Mouse (Mus musculus): ENCODE results near the gene Tekt5. TPM values are rescaled to one million over a fixed set of nuclear protein-coding genes. Genes with fewer than 3 reads are reported as not detected.
A peak's percentile ranks its signal among the peaks of the same experiment; 100 is the strongest.

Gene Tekt5
- total RNA-seq (2014; rRNA removed) (0.09 TPM in 1 of 2 replicates, not detected in the other), polyA plus RNA-seq (2012; rRNA removed) (0.07 and 0.12 TPM in 2 replicates)

DNA sequence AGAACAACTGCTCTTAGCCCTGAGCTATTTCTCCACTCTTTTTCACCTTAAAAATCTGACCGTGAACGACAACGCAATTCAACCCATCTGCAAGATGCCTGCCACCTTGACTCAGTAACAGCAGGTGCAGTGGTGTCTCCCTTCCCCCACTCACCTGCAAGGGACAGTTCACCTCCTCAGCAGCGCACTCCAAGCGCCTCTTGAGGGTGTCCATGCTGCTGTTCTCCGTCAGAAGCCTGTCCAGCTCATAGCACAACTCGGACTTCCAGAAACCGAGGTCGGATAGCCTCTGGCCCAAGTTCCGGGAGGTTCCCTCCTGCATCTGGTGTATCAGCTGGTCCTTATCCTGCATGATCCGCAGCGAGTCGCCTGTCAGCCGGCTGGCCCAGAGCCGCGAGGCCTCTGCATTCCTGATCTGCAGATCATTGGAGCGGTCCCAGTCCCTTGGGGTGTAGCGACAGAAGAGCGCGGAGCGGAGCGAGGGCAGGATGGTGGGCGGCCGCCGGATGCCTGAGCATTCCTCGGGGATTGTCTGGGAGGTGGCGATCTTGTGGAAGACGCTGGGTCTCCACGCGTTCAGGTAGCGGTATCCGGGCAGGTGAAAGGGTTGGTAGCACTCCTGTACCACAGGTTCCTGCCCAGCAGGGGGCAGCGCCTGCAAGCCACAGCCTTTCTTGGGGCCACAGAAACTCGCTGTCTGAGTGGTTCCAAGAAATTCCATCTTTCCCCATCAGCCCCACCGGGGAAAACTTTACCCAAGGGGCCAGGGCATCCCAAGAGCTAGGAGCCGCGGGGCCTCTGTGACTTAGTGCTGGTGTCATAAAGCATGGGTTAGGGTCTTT lies at the start of gene Tekt5:
Gene Tekt5, minus strand, starts transcription at position 792 of the 842 bp plus-strand sequence.
- H3K9ac ChIP-seq (ENCODE audit: low read depth, low read length), result peak within 1 kb of the TSS; percentile 10; the same call in 1 of the 2 replicates

DNA sequence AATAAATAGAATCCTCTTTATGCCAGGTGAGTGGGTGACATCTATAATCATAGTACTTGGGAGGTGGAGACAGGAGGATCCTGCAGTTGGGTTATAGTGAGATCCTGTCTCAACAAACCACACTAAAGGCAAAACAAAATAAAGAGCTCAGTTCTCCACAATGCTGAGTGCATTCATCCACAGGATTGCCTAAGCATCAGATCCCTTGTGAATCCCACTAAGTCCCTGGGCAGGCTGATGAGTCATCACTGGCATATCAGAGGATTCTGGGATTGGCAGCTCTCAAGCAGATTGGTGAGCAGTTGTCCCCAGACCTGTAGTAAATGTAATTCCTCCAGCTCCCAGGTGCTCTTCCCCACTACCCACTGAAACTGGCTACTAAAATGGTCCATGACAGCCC lies 48.4 kb upstream of the Tekt5 start:
- H3K79me2 ChIP-seq (ENCODE audit: control insufficient read depth, insufficient read depth, low read length), result no peaks in the 10 kb centered on the region
- H3K36me3 ChIP-seq (ENCODE audit: control insufficient read depth, insufficient read depth, low read length), result no peaks in the 10 kb centered on the region
- no peaks in the 10 kb centered on the region for H3K27me3 ChIP-seq (ENCODE audit: control insufficient read depth, insufficient read depth, low read length)
- H3K4me1 ChIP-seq (ENCODE audit: control insufficient read depth, insufficient read depth, low read length), result peaks cover 3% of the 10 kb centered on the region
- H3K9ac ChIP-seq (ENCODE audit: low read depth, low read length), result no peak overlapping the region
- no peak for TF ChIP-seq CTCF (IDR thresholded peaks at IDR 0.05; ENCODE audit: low read depth, low read length)
- no peak for TF ChIP-seq POLR2A (IDR thresholded peaks at IDR 0.05; ENCODE audit: extremely low read depth, insufficient read depth, low read length)
- H3K27ac ChIP-seq (replicated peaks; ENCODE audit: insufficient read depth, low read depth, low read length), result no peak overlapping the region
- no peak overlapping the region for H3K4me3 ChIP-seq (ENCODE audit: insufficient read depth, low read depth, low read length)
- no peak for DNase-seq (ENCODE audit: extremely low read depth, low read depth, low spot score)

More for the DNA sequence above, at the start of gene Tekt5:
- Histone ChIP-seq H3K36me3 (ENCODE audit: control insufficient read depth, insufficient read depth, low read length) (no peaks in the 10 kb centered on the region), H3K27me3 (ENCODE audit: control insufficient read depth, insufficient read depth, low read length) (no peaks in the 10 kb centered on the region), H3K4me1 (ENCODE audit: control insufficient read depth, insufficient read depth, low read length) (no peaks in the 10 kb centered on the region), H3K79me2 (ENCODE audit: control insufficient read depth, insufficient read depth, low read length) (no peaks in the 10 kb centered on the region), H3K4me3 (ENCODE audit: insufficient read depth, low read depth, low read length) (peak within 1 kb of the TSS; percentile 29; the same call in 1 of the 2 replicates), H3K27ac (replicated peaks; ENCODE audit: insufficient read depth, low read depth, low read length) (no peak within 1 kb of the TSS)
- no peak for TF ChIP-seq POLR2A (IDR thresholded peaks at IDR 0.05; ENCODE audit: extremely low read depth, insufficient read depth, low read length)
- TF ChIP-seq CTCF (IDR thresholded peaks at IDR 0.05; ENCODE audit: low read depth, low read length), result peak; percentile 92
- WGBS, result 12% methylated on average over 37 of the region's 37 CpGs
- peak; percentile 14 for DNase-seq (ENCODE audit: extremely low read depth, low read depth, low spot score)

DNA sequence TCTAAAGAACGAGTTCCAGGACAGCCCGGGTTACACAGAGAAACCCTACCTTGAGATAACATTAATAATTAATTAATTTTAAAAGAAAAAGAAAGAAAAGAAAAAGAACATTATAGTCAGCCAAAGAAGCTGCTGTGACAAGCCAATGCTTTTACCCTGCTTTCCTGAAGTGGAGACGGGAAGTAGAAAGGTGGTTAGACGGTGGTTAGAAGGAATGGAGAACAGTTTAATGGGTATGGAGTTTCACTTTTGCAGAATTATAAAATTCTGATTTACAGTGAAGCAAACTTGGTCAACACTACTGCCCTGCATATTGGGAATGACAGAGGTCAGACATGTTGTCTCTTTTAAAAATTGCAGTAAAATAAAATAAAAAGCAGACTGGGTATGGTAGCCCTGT lies 46.5 kb upstream of the Tekt5 start:
- Histone ChIP-seq H3K4me1 (ENCODE audit: control insufficient read depth, insufficient read depth, low read length) (no peaks in the 10 kb centered on the region), H3K79me2 (ENCODE audit: control insufficient read depth, insufficient read depth, low read length) (no peaks in the 10 kb centered on the region), H3K27me3 (ENCODE audit: control insufficient read depth, insufficient read depth, low read length) (no peaks in the 10 kb centered on the region), H3K27ac (replicated peaks; ENCODE audit: insufficient read depth, low read depth, low read length) (no peak overlapping the region), H3K36me3 (ENCODE audit: control insufficient read depth, insufficient read depth, low read length) (no peaks in the 10 kb centered on the region), H3K4me3 (ENCODE audit: insufficient read depth, low read depth, low read length) (no peak overlapping the region), H3K9ac (ENCODE audit: low read depth, low read length) (no peak overlapping the region)
- TF ChIP-seq CTCF (IDR thresholded peaks at IDR 0.05; ENCODE audit: low read depth, low read length) (no peak), POLR2A (IDR thresholded peaks at IDR 0.05; ENCODE audit: extremely low read depth, insufficient read depth, low read length) (no peak)
- WGBS, result 83% methylated on average over 4 of the region's 4 CpGs
- DNase-seq (ENCODE audit: extremely low read depth, low read depth, low spot score), result no peak

DNA sequence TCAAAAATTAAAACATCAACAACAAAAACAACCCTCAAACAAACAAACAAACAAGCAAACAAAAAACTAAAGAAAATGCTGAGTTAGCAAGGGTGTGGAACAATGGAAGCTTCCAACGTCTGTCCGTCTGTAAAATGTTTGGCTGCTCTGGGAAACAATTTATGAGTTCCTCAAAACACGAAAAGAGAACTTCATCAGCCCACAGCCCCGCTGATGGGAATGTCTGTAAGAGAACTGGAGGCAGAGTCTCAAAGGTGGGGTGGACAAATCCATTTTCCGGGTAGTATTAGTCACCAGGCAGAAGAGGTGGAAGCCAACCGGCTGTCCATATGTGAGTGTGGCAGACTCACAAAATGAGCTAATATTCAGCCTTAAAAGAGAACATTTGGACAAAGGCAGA lies 46.0 kb upstream of the Tekt5 start:
- Histone ChIP-seq H3K36me3 (ENCODE audit: control insufficient read depth, insufficient read depth, low read length) (no peaks in the 10 kb centered on the region), H3K27ac (replicated peaks; ENCODE audit: insufficient read depth, low read depth, low read length) (no peak overlapping the region), H3K4me3 (ENCODE audit: insufficient read depth, low read depth, low read length) (no peak overlapping the region), H3K9ac (ENCODE audit: low read depth, low read length) (no peak overlapping the region), H3K4me1 (ENCODE audit: control insufficient read depth, insufficient read depth, low read length) (no peaks in the 10 kb centered on the region), H3K27me3 (ENCODE audit: control insufficient read depth, insufficient read depth, low read length) (no peaks in the 10 kb centered on the region), H3K79me2 (ENCODE audit: control insufficient read depth, insufficient read depth, low read length) (no peaks in the 10 kb centered on the region)
- whole genome bisulfite sequencing, result 84% methylated on average over 6 of the region's 6 CpGs
- peak; percentile 5 for DNase-seq (ENCODE audit: extremely low read depth, low read depth, low spot score)
- no peak for TF ChIP-seq CTCF (IDR thresholded peaks at IDR 0.05; ENCODE audit: low read depth, low read length)
- TF ChIP-seq POLR2A (IDR thresholded peaks at IDR 0.05; ENCODE audit: extremely low read depth, insufficient read depth, low read length), result no peak

DNA sequence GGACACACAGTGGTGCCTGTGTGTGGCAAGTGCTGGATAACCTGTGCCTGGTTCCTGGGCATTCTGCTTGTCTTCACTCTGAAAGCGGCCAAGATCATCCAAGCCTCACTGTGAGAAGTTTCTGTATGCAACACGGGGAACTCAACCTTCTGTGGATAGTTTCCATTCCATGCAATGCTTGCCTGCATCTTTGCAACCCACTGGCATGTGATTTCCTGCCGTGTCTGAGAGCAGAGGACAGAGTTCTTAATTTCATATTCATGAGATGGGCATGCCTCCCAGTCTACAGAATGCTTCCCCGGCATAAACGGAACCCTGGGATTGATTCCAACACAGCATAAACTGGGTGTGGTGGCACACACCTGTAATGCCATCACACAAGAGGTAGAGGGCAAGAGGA lies 42.8 kb upstream of the Tekt5 start:
- no peaks in the 10 kb centered on the region for H3K27me3 ChIP-seq (ENCODE audit: control insufficient read depth, insufficient read depth, low read length)
- H3K27ac ChIP-seq (replicated peaks; ENCODE audit: insufficient read depth, low read depth, low read length), result no peak overlapping the region
- H3K4me1 ChIP-seq (ENCODE audit: control insufficient read depth, insufficient read depth, low read length), result peaks cover 5% of the 10 kb centered on the region; the same call in 1 of the 2 replicates
- H3K9ac ChIP-seq (ENCODE audit: low read depth, low read length), result no peak overlapping the region
- no peaks in the 10 kb centered on the region for H3K36me3 ChIP-seq (ENCODE audit: control insufficient read depth, insufficient read depth, low read length)
- no peak for TF ChIP-seq POLR2A (IDR thresholded peaks at IDR 0.05; ENCODE audit: extremely low read depth, insufficient read depth, low read length)
- TF ChIP-seq CTCF (IDR thresholded peaks at IDR 0.05; ENCODE audit: low read depth, low read length), result no peak
- 83% methylated on average over 5 of the region's 5 CpGs for WGBS
- H3K79me2 ChIP-seq (ENCODE audit: control insufficient read depth, insufficient read depth, low read length), result no peaks in the 10 kb centered on the region
- no peak overlapping the region for H3K4me3 ChIP-seq (ENCODE audit: insufficient read depth, low read depth, low read length)
- DNase-seq (ENCODE audit: extremely low read depth, low read depth, low spot score), result peak; percentile 7

DNA sequence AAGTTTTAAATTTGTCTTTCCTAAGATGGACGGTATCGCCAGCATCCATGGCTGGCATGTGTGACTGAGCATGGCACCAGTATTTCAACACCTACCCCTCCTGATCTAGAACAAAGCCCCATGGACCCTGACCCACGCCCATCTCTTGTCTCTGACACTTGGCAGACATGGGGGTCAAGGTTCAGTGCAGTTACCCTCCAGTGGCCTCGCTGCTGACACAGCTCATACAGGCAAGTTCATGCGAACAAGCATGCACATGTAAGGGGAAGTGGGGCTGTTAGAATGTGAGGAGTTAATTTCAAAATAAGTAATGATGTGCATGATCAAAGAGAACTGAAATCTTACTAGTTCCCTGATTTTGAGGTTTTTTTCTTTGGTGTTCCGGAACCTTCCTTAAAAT lies 40.9 kb upstream of the Tekt5 start:
- no peaks in the 10 kb centered on the region for H3K79me2 ChIP-seq (ENCODE audit: control insufficient read depth, insufficient read depth, low read length)
- no peaks in the 10 kb centered on the region for H3K36me3 ChIP-seq (ENCODE audit: control insufficient read depth, insufficient read depth, low read length)
- peak; percentile 65 for DNase-seq (ENCODE audit: extremely low read depth, low read depth, low spot score)
- no peak overlapping the region for H3K4me3 ChIP-seq (ENCODE audit: insufficient read depth, low read depth, low read length)
- no peak overlapping the region for H3K9ac ChIP-seq (ENCODE audit: low read depth, low read length)
- H3K27ac ChIP-seq (replicated peaks; ENCODE audit: insufficient read depth, low read depth, low read length), result no peak overlapping the region
- TF ChIP-seq POLR2A (IDR thresholded peaks at IDR 0.05; ENCODE audit: extremely low read depth, insufficient read depth, low read length), result no peak
- TF ChIP-seq CTCF (IDR thresholded peaks at IDR 0.05; ENCODE audit: low read depth, low read length), result no peak
- H3K4me1 ChIP-seq (ENCODE audit: control insufficient read depth, insufficient read depth, low read length), result peaks cover 5% of the 10 kb centered on the region; the same call in 1 of the 2 replicates
- 63% methylated on average over 6 of the region's 6 CpGs for WGBS
- H3K27me3 ChIP-seq (ENCODE audit: control insufficient read depth, insufficient read depth, low read length), result no peaks in the 10 kb centered on the region
